Mouse (Mus musculus): Measurements from ENCODE around the gene Ubqln4.

Ubqln4 gene

DNA sequence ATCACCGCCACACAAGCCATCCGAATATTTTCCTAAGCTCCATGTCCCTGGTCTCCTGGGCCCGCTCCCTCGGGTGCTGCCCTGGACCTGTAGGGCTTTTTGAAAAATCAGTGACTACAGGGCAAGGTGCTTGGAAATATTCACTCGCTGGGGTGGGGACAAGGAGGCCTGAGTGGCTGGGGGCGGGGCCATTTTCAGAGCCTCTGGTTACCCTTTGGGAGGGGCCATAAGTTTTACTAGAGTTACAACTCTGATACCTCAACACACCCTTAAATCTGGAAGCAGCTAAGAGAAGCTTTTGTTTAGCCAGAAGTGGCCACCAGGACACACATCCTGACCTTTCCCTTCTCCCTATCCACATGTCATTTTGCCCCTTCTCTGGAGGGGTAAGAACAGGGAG is 16.4 kb upstream of the Ubqln4 start:
- in situ Hi-C loops (cut with MboI; ENCODE audit: low pct_unique_long_range_greater_than_20kb in 1 of 2, low sequenced_read_pairs in 2 of 2, unreplicated experiment in 1 of 2) = no loop called here

DNA sequence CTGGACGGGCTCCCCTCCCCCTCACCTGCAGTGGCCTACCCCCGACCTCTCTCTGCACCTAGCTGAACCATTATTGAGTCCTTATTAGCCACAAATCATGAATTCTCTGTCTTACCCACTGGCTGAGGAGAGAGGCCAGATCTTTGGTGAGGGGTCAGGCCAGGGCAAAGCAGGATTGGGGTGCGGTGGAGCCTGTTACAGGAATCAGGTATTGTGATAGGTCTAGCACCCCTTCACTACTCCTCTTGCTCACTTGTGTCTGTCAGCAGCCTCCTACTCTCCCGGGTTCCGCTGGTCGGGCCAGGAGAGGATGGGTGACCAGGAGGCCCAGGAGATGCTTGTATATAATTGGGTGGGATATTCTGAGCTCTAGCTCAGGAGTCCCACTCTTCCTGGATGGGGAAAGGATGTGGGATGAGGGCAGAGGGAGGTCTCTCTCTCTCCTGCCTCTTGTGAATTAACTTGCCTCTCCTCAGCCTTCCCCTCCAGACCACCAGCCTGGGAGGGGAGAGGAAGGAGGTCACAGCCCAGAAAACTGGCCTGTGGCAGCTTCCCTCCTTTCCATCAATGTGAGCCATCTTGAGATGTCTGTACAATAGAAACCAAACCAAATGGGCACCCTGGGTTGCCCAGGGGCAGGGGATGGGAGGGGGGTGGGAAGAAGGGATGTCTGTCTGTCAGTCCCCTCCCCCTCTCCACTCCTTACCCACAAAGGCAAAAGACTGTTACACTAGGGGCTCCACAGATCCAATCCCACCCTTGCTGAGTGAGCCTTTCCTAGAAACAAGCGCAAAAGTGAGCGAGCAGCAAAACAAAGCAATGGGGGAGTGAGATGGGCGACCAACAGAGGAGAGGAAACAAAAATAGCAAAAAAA is 15.1 kb upstream of the Ubqln4 start:
- in situ Hi-C loops (cut with MboI; ENCODE audit: low pct_unique_long_range_greater_than_20kb in 1 of 2, low sequenced_read_pairs in 2 of 2, unreplicated experiment in 1 of 2) = no loop called here

DNA sequence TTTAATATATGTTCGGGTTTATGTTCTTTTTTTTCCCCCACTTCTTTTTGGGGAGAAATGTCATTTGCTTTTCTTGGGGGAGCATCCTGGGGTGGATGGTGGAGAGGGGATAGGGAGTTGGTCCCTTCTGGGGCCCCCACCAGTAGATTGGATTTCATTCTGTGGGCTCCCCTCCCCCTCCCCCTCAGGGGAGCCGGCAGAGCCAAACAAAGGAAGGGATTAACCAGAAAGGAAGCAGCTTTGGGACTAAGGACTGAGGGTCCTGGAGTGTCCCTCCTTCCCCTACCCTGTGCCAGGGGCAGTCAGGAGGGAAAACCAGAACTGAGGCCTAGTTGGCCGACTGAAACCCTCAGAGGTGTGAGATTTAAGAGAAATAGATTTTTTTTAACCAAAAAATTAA is 14.2 kb upstream of the Ubqln4 start:
- in situ Hi-C loops (cut with MboI; ENCODE audit: low pct_unique_long_range_greater_than_20kb in 1 of 2, low sequenced_read_pairs in 2 of 2, unreplicated experiment in 1 of 2) = no loop called here

DNA sequence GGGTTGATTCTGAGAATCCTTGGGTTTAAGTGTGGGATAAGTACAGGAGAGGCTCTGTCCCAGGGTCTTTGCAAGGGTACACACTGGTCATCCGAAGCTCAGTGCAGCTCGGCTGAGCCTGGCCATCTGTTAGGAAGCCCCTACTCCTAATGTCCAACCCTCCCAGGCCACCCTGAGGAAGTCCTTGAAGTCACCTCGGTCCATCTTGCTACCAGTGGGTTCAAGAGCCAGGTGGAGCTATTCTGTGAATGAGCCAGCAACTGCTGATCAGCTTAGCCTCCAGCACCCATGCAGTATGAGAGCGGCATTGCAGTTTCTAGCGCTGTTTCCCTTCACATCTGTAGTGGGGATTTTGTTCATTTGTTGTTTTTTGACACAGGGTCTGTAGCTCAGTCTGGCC is 13.5 kb upstream of the Ubqln4 start:
- in situ Hi-C loops (cut with MboI; ENCODE audit: low pct_unique_long_range_greater_than_20kb in 1 of 2, low sequenced_read_pairs in 2 of 2, unreplicated experiment in 1 of 2) = loop anchor here in 1 of 2 experiments (10.0 kb wide), 1 partner anchor 95 kb away; no protein-coding TSS in a partner anchor

DNA sequence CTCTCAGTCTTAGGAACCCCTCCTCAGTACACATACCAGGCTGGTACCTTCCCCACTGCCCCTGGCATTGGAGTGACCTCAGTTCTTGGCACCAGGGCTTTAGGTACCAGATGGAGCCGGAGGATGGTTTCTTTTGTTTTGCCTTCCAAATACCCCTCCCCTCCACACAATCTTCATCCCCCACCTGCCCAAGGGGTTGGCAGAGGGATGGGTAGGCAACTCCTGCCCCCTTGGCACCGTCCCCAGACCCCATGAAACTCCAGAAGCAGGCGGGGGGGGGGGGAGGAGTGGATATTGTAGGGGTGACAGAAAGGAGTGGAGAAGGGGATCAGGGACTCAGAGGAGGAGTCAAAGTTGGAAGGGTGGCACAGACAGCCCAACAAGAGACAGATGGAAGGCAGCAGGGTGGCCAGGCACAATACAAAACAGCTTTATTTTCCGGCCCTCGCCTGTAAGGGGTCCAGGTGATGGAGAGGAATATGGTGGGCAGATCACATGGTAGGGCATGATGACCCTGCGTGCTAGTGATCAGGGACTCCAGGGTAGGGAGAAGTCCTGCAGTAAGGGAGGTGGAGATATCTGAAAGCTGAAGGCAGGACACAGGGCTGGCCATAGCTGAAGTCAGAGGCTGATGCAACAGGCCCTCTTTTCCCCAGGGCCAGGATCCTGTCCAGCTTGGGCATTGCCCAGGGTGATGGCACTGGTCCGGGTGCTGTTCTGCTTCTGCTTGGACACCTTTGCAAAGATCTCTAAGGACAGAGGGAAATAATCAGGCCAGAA is 11.7 kb upstream of the Ubqln4 start:
- in situ Hi-C loops (cut with MboI; ENCODE audit: low pct_unique_long_range_greater_than_20kb in 1 of 2, low sequenced_read_pairs in 2 of 2, unreplicated experiment in 1 of 2) = loop anchor here in 1 of 2 experiments (10.0 kb wide), 1 partner anchor 93 kb away; no protein-coding TSS in a partner anchor

DNA sequence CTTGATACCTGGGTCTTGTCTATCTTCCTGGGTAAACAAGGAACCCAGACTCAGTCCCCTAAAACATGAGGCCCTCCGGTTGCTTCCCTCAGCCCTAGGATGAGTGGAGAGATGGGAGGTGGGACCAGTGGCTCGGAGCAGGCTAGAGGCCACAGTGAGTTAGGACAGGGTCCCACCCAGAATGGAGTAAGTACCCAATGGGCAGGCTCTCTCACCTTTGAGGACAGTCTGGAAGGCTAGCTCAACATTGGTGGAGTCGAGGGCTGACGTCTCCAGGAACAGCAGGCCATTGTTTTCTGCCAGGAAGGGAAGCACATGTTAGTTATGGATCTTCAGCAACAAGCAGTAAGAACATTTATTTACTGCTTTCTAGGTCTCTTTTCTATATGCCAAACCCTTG is 11.1 kb upstream of the Ubqln4 start:
- in situ Hi-C loops (cut with MboI; ENCODE audit: low pct_unique_long_range_greater_than_20kb in 1 of 2, low sequenced_read_pairs in 2 of 2, unreplicated experiment in 1 of 2) = loop anchor here in 1 of 2 experiments (10.0 kb wide), 1 partner anchor 92 kb away; no protein-coding TSS in a partner anchor

DNA sequence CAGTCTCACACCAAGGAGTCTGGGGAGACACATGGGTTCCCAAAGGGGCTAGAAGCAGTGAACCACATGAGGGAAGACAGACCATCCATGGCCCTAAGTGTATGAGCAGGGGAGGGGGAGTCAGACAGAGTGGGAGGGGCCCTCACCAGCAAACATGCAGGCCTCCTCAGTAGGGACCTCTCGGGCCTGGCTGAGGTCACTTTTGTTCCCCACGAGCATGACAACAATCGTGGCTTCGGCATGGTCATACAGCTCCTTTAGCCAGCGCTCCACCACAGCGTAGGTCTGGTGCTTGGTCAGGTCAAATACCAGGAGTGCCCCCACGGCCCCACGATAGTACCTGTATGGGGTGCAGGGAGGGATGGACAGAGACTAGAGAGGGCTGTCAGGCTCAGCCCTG is 10.4 kb upstream of the Ubqln4 start:
- in situ Hi-C loops (cut with MboI; ENCODE audit: low pct_unique_long_range_greater_than_20kb in 1 of 2, low sequenced_read_pairs in 2 of 2, unreplicated experiment in 1 of 2) = loop anchor here in 1 of 2 experiments (10.0 kb wide), 1 partner anchor 92 kb away; no protein-coding TSS in a partner anchor

DNA sequence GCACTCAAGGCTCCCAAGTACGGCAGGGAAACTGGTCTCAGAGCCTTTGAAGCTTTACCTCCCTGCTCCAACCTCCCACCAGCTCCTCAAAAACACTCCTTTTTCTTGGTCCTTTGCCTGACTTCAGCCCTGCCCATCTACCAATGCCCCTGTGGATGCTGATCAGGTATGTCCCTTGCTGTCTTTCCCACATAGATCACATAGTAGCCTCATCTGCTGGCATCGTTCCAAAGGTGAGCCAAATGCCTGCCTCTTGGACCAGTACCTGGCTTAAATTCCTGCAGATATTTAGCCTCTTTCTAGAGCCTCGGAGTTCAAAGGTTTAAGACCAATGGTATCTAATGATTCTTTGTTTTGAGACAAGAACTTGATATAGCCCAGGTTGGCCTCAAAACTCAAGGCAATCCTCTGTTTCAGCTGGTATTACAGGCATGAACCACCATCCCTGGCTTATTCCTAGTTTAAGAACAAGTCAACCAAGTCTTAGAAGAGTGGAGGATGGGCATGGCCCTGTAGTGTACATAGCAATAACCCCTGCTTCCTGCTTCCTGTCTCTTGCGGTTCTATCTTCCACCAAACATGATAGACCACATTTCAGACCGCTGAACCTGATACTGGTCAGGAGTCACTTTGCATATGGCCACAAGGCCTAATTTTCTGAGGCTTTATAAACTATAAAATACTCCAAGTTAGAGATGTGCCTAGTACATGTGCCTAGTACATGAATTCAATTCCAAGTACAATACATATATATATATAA is 9.7 kb upstream of the Ubqln4 start:
- in situ Hi-C loops (cut with MboI; ENCODE audit: low pct_unique_long_range_greater_than_20kb in 1 of 2, low sequenced_read_pairs in 2 of 2, unreplicated experiment in 1 of 2) = loop anchor here in 1 of 2 experiments (10.0 kb wide), 1 partner anchor 91 kb away; no protein-coding TSS in a partner anchor

DNA sequence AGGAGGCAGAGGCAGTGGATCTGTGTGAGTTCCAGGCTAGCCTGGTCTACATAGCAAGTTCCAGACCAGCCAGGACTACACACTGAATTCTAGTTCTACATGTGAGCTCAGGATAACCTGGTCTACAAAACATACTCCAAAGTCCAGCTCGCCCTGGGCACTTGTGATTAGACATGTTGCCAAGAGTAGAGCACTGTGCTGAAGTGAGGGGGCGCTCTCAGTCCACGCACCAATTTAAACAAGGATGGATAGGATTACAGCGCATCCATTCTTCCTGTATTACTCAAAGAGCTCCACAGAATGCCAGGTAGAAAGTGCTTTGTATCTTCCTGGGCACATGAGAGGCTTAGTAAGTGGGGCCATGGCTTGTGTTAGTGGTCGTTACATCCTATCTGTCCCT is 9.0 kb upstream of the Ubqln4 start:
- in situ Hi-C loops (cut with MboI; ENCODE audit: low pct_unique_long_range_greater_than_20kb in 1 of 2, low sequenced_read_pairs in 2 of 2, unreplicated experiment in 1 of 2) = loop anchor here in 1 of 2 experiments (10.0 kb wide), 1 partner anchor 90 kb away; no protein-coding TSS in a partner anchor

DNA sequence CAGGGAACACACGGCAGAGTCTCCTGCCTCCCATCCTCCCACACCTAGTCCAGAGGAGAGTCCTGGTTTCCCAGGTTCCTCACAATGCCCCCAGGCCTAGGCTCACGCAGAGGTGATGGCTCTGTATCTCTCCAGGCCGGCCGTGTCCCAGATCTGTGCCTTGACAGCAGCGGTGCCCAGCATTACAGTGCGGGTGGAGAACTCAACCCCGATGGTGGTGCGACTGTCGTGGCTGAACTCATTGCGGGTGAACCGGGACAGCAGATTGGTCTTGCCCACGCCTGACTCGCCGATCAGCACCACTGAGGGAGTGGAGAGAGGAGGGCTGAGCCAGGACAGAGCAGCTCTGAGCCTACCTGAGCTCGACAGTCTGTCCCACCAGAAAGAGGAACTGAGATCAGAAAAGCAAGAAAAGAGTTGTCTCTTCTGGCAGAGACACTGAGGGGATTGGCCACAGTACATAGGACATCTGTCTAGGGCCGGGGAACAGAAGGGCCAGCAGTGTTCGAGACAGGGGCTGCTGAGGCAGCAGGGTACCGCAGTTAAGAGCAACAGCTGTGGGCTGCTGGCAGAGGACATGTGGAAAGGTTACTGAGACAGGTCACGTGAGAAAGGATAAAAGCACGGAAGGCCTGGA is 8.5 kb upstream of the Ubqln4 start:
- in situ Hi-C loops (cut with MboI; ENCODE audit: low pct_unique_long_range_greater_than_20kb in 1 of 2, low sequenced_read_pairs in 2 of 2, unreplicated experiment in 1 of 2) = loop anchor here in 1 of 2 experiments (10.0 kb wide), 1 partner anchor 90 kb away; no protein-coding TSS in a partner anchor

DNA sequence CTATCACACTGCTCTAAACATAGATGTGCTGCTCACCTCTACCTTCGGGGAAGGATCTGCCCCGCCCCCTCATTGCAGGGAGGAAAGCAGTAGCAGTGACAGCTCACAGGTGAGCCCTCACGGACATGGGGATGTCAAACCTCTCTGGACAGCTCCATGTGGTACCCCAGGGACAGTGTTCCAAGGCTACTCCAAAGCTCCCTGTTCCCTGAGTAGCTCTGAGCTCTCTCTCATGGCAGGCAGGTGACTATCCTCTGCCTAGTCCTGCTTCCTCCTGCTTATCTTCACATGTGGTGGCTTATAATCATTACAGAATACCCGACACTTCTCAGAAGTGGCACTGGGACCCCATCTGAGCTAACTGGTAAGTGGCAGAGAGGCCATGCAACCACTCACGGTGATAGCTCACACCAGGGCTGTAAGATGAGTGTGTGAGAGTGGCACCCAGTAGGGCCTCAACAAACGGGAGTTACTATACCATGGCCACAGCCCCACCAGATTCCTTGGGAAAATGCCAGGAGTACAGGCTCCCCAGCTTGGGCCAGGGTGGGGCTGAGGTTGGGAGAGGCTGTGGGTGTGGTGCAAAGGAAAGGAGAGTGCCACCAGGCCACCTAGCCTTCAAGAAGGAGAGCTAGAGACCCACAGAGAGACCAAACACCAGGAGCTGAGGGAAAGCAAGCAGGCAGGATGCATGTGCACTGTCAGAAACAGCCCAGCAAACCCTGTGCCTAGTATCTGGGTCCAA is 6.7 kb upstream of the Ubqln4 start:
- in situ Hi-C loops (cut with MboI; ENCODE audit: low pct_unique_long_range_greater_than_20kb in 1 of 2, low sequenced_read_pairs in 2 of 2, unreplicated experiment in 1 of 2) = loop anchor here in 1 of 2 experiments (10.0 kb wide), 1 partner anchor 88 kb away; no protein-coding TSS in a partner anchor

DNA sequence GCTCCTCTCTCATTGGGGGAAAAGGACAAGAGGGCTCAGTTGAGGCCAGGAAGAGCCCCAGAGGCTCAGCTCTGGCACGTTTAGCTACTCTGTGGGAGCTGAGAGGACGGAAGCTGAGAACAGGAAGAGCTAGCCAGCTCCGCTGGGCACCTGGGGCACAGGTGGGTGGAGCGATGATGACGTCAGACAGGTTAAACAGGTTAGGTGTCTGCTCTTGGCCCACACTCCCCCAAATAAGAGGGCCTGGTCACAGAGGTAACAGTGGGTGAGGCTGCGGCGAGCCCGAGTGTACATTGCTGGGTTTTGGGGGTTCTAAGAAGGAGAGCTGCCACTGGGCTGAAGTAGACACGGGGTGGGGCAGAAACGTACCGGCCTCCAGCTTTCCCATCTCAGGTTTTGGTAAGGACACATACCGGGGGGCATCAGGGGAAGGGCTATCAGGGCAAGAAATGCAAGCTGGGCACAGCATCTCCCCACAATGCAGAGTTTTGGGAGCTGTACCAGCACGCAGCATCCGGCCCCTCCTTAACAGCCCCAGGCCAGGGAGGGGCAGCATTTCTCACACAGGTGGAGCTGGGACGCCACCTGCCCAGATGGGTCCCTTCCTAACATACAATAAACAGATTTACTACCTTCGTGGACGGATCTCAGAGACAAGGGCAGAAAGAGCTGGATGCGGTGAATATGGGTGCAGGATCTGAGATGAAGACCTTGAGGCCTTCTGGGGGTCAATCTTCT is 5.2 kb upstream of the Ubqln4 start, which contains the start of gene Rab25:
Rab25 (minus strand) TSS at position 121 of the 738 bp plus-strand sequence.
- in situ Hi-C loops (cut with MboI; ENCODE audit: low pct_unique_long_range_greater_than_20kb in 1 of 2, low sequenced_read_pairs in 2 of 2, unreplicated experiment in 1 of 2) = loop anchor here in 1 of 2 experiments (10.0 kb wide), 1 partner anchor 86 kb away; no protein-coding TSS in a partner anchor

DNA sequence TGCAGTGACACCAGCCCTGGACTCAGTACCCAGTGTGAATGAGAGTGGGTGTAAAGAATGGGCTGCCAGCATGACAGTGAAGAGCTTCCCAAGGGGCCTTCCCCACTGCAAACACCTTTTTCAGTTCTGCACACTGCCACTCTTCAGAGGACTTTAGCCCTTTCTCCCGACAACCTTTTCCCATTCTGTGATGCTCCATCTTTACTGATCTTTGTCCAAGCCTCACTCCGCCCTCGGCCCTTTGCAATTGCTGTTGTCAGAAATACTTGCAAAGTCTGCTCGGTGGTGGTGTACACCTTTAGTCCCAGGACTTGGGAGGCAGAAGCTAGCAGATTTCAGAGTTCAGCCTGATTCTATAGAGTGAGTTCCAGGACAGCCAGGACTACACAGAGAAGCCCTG is 2.0 kb upstream of the Ubqln4 start:
- in situ Hi-C loops (cut with MboI; ENCODE audit: low pct_unique_long_range_greater_than_20kb in 1 of 2, low sequenced_read_pairs in 2 of 2, unreplicated experiment in 1 of 2) = no loop called here

DNA sequence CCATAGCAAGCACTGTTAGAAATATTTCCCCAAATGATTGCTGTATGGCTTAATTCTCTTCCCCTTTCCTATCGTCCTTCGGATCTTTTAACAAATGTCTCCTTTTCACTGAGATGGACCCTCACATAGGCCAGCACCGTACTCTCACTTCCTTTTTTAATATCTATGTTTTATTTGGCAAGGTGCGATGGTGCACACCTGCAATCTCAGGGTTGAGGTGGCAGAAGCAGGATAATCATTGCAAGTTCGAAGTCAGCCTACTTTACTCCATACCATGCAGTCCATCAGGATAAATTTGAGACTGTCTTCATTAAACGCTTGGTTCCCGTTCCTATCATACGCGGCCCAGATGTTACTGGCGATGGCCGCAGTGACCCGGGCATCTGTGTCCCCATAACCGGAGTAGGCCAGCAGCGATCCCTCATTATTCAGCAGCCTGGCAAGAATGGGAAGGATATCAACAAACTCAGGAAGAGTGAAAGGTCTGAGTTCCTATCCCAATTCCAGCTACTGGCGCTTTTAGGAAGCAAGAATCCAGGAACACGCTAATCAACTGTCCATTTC is 1.4 kb upstream of the Ubqln4 start:
- in situ Hi-C loops (cut with MboI; ENCODE audit: low pct_unique_long_range_greater_than_20kb in 1 of 2, low sequenced_read_pairs in 2 of 2, unreplicated experiment in 1 of 2) = no loop called here

DNA sequence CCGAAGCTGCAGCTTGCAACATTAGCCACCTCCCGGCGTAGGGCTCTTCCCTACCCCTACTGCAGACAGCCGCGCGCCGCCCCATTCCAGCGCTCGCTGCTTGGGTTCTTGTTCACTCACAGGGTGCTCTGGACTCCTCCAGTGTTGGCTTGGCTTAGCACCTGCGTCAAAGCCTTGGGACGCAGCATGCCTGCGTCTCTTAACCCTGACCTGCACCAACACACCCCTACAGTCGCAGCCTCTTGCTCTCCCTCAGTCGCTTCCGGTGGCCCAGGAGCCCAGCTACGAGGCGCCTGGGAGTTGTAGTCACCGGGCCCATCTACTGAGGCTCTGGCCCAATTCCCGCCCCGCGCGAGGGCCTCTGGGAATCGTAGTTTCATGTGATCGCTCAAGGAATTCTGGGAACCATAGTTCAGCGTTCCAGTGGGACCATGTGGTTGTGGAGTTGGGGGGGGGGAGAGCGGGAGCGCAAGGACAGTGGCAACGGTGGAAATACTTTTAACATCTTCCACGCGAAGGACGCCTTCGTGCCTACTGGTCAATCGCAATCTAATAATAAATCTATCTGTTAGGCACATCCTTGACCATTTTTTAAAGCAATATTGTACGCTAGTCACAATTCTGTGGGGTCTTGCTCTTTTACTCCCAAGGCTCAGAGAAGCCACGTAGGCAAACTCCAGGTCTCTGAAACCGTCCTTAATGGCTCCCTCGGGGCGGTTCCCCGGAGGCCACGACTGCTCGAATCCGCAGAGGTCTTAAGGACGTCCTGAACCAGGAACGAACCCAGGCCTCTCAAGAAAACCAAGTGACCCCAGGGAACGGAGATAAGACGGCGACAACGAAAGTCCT is 658 bp upstream of the Ubqln4 start, which contains the start of gene Lamtor2:
Lamtor2 (minus strand) TSS at position 399 of the 849 bp plus-strand sequence.
- in situ Hi-C loops (cut with MboI; ENCODE audit: low pct_unique_long_range_greater_than_20kb in 1 of 2, low sequenced_read_pairs in 2 of 2, unreplicated experiment in 1 of 2) = no loop called here
